8 mouse cellular contexts compared by ENCODE assay signal in genomic region chr13:55472132-55473022, GRCm38 (mm10). TPM values are rescaled to one million over a fixed set of nuclear protein-coding genes. Genes with fewer than 3 reads are reported as not detected.
A peak's percentile ranks its signal among the peaks of the same experiment; 100 is the strongest.
DNase-seq lines count a peak whose midpoint lies in the region; ATAC-seq and TF ChIP-seq lines count a peak whose summit lies in the region.

No protein-coding gene starts in this region.

- H3K4me3 ChIP-seq in embryonic facial prominence, embryonic 12.5 days = peak overlapping the region; percentile 52
- H3K4me3 ChIP-seq in hindbrain, embryonic 11.5 days (ENCODE audit: low read depth, low read length) = peak overlapping the region; percentile 49
- peak overlapping the region; percentile 58 for H3K4me3 ChIP-seq in limb, embryonic 11.5 days (ENCODE audit: low read depth, low read length)
- peak overlapping the region; percentile 49 for H3K4me3 ChIP-seq in midbrain, embryonic 16.5 days (ENCODE audit: low read depth, low read length)
- peak overlapping the region; percentile 61 for H3K4me3 ChIP-seq in stomach, postnatal 0 days (ENCODE audit: low read depth, low read length)

- TF ChIP-seq EP300 in stomach, postnatal 0 days (optimal IDR thresholded peaks at IDR 0.05) = no peak

- peak; percentile 61 for TF ChIP-seq CTCF in stomach, postnatal 0 days (IDR thresholded peaks at IDR 0.05; ENCODE audit: low read depth)

- H3K9me3 ChIP-seq in embryonic facial prominence, embryonic 12.5 days = no peaks in the 10 kb centered on the region
- no peaks in the 10 kb centered on the region for H3K9me3 ChIP-seq in hindbrain, embryonic 11.5 days (ENCODE audit: control insufficient read depth, low read length)
- no peaks in the 10 kb centered on the region for H3K9me3 ChIP-seq in limb, embryonic 11.5 days (ENCODE audit: control insufficient read depth, low read length)
- no peaks in the 10 kb centered on the region for H3K9me3 ChIP-seq in midbrain, embryonic 16.5 days (replicated peaks; ENCODE audit: control insufficient read depth, low read length, poor library complexity, severe bottlenecking)
- H3K9me3 ChIP-seq in stomach, postnatal 0 days (ENCODE audit: control insufficient read depth, low read length) = no peaks in the 10 kb centered on the region

- H3K4me2 ChIP-seq in embryonic facial prominence, embryonic 12.5 days (replicated peaks) = peak overlapping the region; percentile 99
- H3K4me2 ChIP-seq in hindbrain, embryonic 11.5 days (replicated peaks; ENCODE audit: low read depth, low read length) = peak overlapping the region; percentile 99
- H3K4me2 ChIP-seq in limb, embryonic 11.5 days (ENCODE audit: low read depth, severe bottlenecking) = peak overlapping the region; percentile 100
- peak overlapping the region; percentile 99 for H3K4me2 ChIP-seq in midbrain, embryonic 16.5 days (ENCODE audit: low read length)
- peak overlapping the region; percentile 100 for H3K4me2 ChIP-seq in stomach, postnatal 0 days (replicated peaks; ENCODE audit: low read depth)

- H3K9ac ChIP-seq in embryonic facial prominence, embryonic 12.5 days = peak overlapping the region; percentile 72
- peak overlapping the region; percentile 83 for H3K9ac ChIP-seq in hindbrain, embryonic 11.5 days (ENCODE audit: low read depth, low read length)
- H3K9ac ChIP-seq in limb, embryonic 11.5 days (ENCODE audit: low read length) = peak overlapping the region; percentile 80
- peak overlapping the region; percentile 79 for H3K9ac ChIP-seq in midbrain, embryonic 16.5 days (ENCODE audit: low read depth, low read length)
- H3K9ac ChIP-seq in stomach, postnatal 0 days (ENCODE audit: low read length) = peak overlapping the region; percentile 64

- ATAC-seq in embryonic facial prominence, embryonic 12.5 days (ENCODE audit: insufficient number of reproducible peaks, insufficient read depth, low FRiP score, low TSS enrichment) = peak; percentile 35
- ATAC-seq in hindbrain, embryonic 11.5 days (ENCODE audit: low FRiP score) = peak; percentile 48
- peak; percentile 17; the same call in 1 of the 2 replicates for ATAC-seq in limb, embryonic 11.5 days (ENCODE audit: insufficient number of reproducible peaks, low FRiP score, low TSS enrichment, low read depth)
- peak; percentile 50 for ATAC-seq in midbrain, embryonic 16.5 days
- ATAC-seq in stomach, postnatal 0 days (ENCODE audit: low FRiP score, low TSS enrichment) = peak; percentile 52

- peak; percentile 57 for DNase-seq in kidney, adult 18-20 months
- no peak for DNase-seq in kidney, adult 9 months
- peak; percentile 62 for DNase-seq in adrenal gland, postnatal 10 days
- DNase-seq in hindbrain, embryonic 11.5 days (ENCODE audit: low spot score) = peak; percentile 82
- DNase-seq in limb, embryonic 11.5 days (ENCODE audit: low spot score) = peak; percentile 77
- DNase-seq in stomach, postnatal 0 days (ENCODE audit: low spot score) = peak; percentile 69

- peak overlapping the region; percentile 77 for H3K27ac ChIP-seq in embryonic facial prominence, embryonic 12.5 days
- peak overlapping the region; percentile 89 for H3K27ac ChIP-seq in hindbrain, embryonic 11.5 days (ENCODE audit: low read depth, low read length)
- peak overlapping the region; percentile 80 for H3K27ac ChIP-seq in limb, embryonic 11.5 days (replicated peaks; ENCODE audit: low read depth, low read length)
- H3K27ac ChIP-seq in midbrain, embryonic 16.5 days (ENCODE audit: low read length) = peak overlapping the region; percentile 86
- H3K27ac ChIP-seq in stomach, postnatal 0 days (replicated peaks) = peak overlapping the region; percentile 30; the same call in 1 of the 2 replicates

- H3K4me1 ChIP-seq in embryonic facial prominence, embryonic 12.5 days = peaks cover 25% of the 10 kb centered on the region
- peaks cover 42% of the 10 kb centered on the region for H3K4me1 ChIP-seq in hindbrain, embryonic 11.5 days (replicated peaks; ENCODE audit: control insufficient read depth, insufficient read depth, low read length)
- H3K4me1 ChIP-seq in limb, embryonic 11.5 days (ENCODE audit: control insufficient read depth, insufficient read depth, low read length) = peaks cover 15% of the 10 kb centered on the region; the same call in 1 of the 2 replicates
- H3K4me1 ChIP-seq in midbrain, embryonic 16.5 days (ENCODE audit: control insufficient read depth, insufficient read depth, low read length) = peaks cover 66% of the 10 kb centered on the region
- H3K4me1 ChIP-seq in stomach, postnatal 0 days (replicated peaks; ENCODE audit: control insufficient read depth, insufficient read depth) = no peaks in the 10 kb centered on the region

- no peaks in the 10 kb centered on the region; the same call in 1 of the 2 replicates for H3K27me3 ChIP-seq in embryonic facial prominence, embryonic 12.5 days
- 0 out of 2 replicates have a peak, but pooled peaks cover 3% of the 10 kb centered on the region for H3K27me3 ChIP-seq in hindbrain, embryonic 11.5 days (ENCODE audit: control insufficient read depth, insufficient read depth, low read length)
- no peaks in the 10 kb centered on the region for H3K27me3 ChIP-seq in limb, embryonic 11.5 days (ENCODE audit: control insufficient read depth, insufficient read depth, low read length)
- H3K27me3 ChIP-seq in midbrain, embryonic 16.5 days (ENCODE audit: control insufficient read depth, insufficient read depth, low read depth, low read length) = no peaks in the 10 kb centered on the region
- H3K27me3 ChIP-seq in stomach, postnatal 0 days (ENCODE audit: control insufficient read depth, insufficient read depth, low read length) = no peaks in the 10 kb centered on the region

- peaks cover 34% of the 10 kb centered on the region for H3K36me3 ChIP-seq in embryonic facial prominence, embryonic 12.5 days
- H3K36me3 ChIP-seq in hindbrain, embryonic 11.5 days (ENCODE audit: control insufficient read depth, insufficient read depth, low read length) = peaks cover 13% of the 10 kb centered on the region
- H3K36me3 ChIP-seq in limb, embryonic 11.5 days (ENCODE audit: control insufficient read depth, insufficient read depth, low read length) = peaks cover 19% of the 10 kb centered on the region
- H3K36me3 ChIP-seq in midbrain, embryonic 16.5 days (ENCODE audit: control insufficient read depth, insufficient read depth, low read length) = peaks cover 24% of the 10 kb centered on the region
- peaks cover 2% of the 10 kb centered on the region; the same call in 1 of the 2 replicates for H3K36me3 ChIP-seq in stomach, postnatal 0 days (ENCODE audit: control insufficient read depth, insufficient read depth, low read length)

- WGBS in embryonic facial prominence, embryonic 12.5 days = under 1% methylated on average over 103 of the region's 103 CpGs
- WGBS in hindbrain, embryonic 11.5 days = under 1% methylated on average over 82 of the region's 103 CpGs
- under 1% methylated on average over 102 of the region's 103 CpGs for WGBS in limb, embryonic 11.5 days
- WGBS in midbrain, embryonic 16.5 days = under 1% methylated on average over 77 of the region's 103 CpGs
- 2% methylated on average over 94 of the region's 103 CpGs for WGBS in stomach, postnatal 0 days

RNA-seq across cellular contexts. Expression of gene Prr7, which starts 8.3 kb away (rescaled TPM):
- total RNA-seq in adrenal gland, postnatal 10 days (2021) = 1 to 10 TPM; 3.7 to 4.2 TPM
- 1.1 and 1.3 TPM in 2 replicates for polyA plus RNA-seq in embryonic facial prominence, embryonic 12.5 days (2016; fragmentation: Nextera tagmentation; extraction: Ambion mirVana)
- polyA plus RNA-seq in hindbrain, embryonic 11.5 days (2014; fragmentation: Nextera tagmentation; extraction: Ambion mirVana) = 2.4 and 2.5 TPM in 2 replicates
- 1.1 and 1.6 TPM in 2 replicates for polyA plus RNA-seq in limb, embryonic 11.5 days (2014; fragmentation: Nextera tagmentation; extraction: Ambion mirVana)
- 5.0 and 5.6 TPM in 2 replicates for polyA plus RNA-seq in midbrain, embryonic 16.5 days (2015; fragmentation: Nextera tagmentation; extraction: Ambion mirVana)
- polyA plus RNA-seq in stomach, postnatal 0 days (2015; fragmentation: Nextera tagmentation; extraction: Ambion mirVana) = 0.13 and 0.28 TPM in 2 replicates

RNA-seq across cellular contexts. Expression of gene Dbn1, which starts 15.5 kb away (rescaled TPM):
- total RNA-seq in adrenal gland, postnatal 10 days (2021) = 10 to 100 TPM; 32.1 to 41.6 TPM
- polyA plus RNA-seq in embryonic facial prominence, embryonic 12.5 days (2016; fragmentation: Nextera tagmentation; extraction: Ambion mirVana) = 383 and 387 TPM in 2 replicates
- 277 and 314 TPM in 2 replicates for polyA plus RNA-seq in hindbrain, embryonic 11.5 days (2014; fragmentation: Nextera tagmentation; extraction: Ambion mirVana)
- 299 and 318 TPM in 2 replicates for polyA plus RNA-seq in limb, embryonic 11.5 days (2014; fragmentation: Nextera tagmentation; extraction: Ambion mirVana)
- 617 and 675 TPM in 2 replicates for polyA plus RNA-seq in midbrain, embryonic 16.5 days (2015; fragmentation: Nextera tagmentation; extraction: Ambion mirVana)
- 39.3 and 40.4 TPM in 2 replicates for polyA plus RNA-seq in stomach, postnatal 0 days (2015; fragmentation: Nextera tagmentation; extraction: Ambion mirVana)

RNA-seq across cellular contexts. Expression of gene Grk6, which starts 27.5 kb away (rescaled TPM):
- total RNA-seq in adrenal gland, postnatal 10 days (2021) = 10 to 100 TPM; 40.2 to 47.0 TPM
- 68.3 and 73.0 TPM in 2 replicates for polyA plus RNA-seq in embryonic facial prominence, embryonic 12.5 days (2016; fragmentation: Nextera tagmentation; extraction: Ambion mirVana)
- 37.6 and 52.3 TPM in 2 replicates for polyA plus RNA-seq in hindbrain, embryonic 11.5 days (2014; fragmentation: Nextera tagmentation; extraction: Ambion mirVana)
- 60.4 and 68.2 TPM in 2 replicates for polyA plus RNA-seq in limb, embryonic 11.5 days (2014; fragmentation: Nextera tagmentation; extraction: Ambion mirVana)
- 28.3 and 31.8 TPM in 2 replicates for polyA plus RNA-seq in midbrain, embryonic 16.5 days (2015; fragmentation: Nextera tagmentation; extraction: Ambion mirVana)
- 17.7 and 19.0 TPM in 2 replicates for polyA plus RNA-seq in stomach, postnatal 0 days (2015; fragmentation: Nextera tagmentation; extraction: Ambion mirVana)

RNA-seq across cellular contexts. Expression of gene Pdlim7, which starts 41.1 kb away (rescaled TPM):
- total RNA-seq in adrenal gland, postnatal 10 days (2021) = 10 to 100 TPM; 31.6 to 39.4 TPM
- polyA plus RNA-seq in embryonic facial prominence, embryonic 12.5 days (2016; fragmentation: Nextera tagmentation; extraction: Ambion mirVana) = 172 and 182 TPM in 2 replicates
- 135 and 152 TPM in 2 replicates for polyA plus RNA-seq in hindbrain, embryonic 11.5 days (2014; fragmentation: Nextera tagmentation; extraction: Ambion mirVana)
- polyA plus RNA-seq in limb, embryonic 11.5 days (2014; fragmentation: Nextera tagmentation; extraction: Ambion mirVana) = 154 and 155 TPM in 2 replicates
- 156 and 158 TPM in 2 replicates for polyA plus RNA-seq in midbrain, embryonic 16.5 days (2015; fragmentation: Nextera tagmentation; extraction: Ambion mirVana)
- 174 and 193 TPM in 2 replicates for polyA plus RNA-seq in stomach, postnatal 0 days (2015; fragmentation: Nextera tagmentation; extraction: Ambion mirVana)

RNA-seq across cellular contexts. Expression of gene F12, which starts 45.8 kb away (rescaled TPM):
- 100 to 1,000 TPM in 1 of 2 experiments, 10 to 100 TPM in 1; 39.7 to 101 TPM for total RNA-seq in adrenal gland, postnatal 10 days (2021)
- polyA plus RNA-seq in embryonic facial prominence, embryonic 12.5 days (2016; fragmentation: Nextera tagmentation; extraction: Ambion mirVana) = 0.08 and 0.11 TPM in 2 replicates
- 0.28 TPM in 1 of 2 replicates, not detected in the other for polyA plus RNA-seq in hindbrain, embryonic 11.5 days (2014; fragmentation: Nextera tagmentation; extraction: Ambion mirVana)
- 0.17 TPM in 1 of 2 replicates, not detected in the other for polyA plus RNA-seq in limb, embryonic 11.5 days (2014; fragmentation: Nextera tagmentation; extraction: Ambion mirVana)
- 0.31 TPM in 1 of 2 replicates, not detected in the other for polyA plus RNA-seq in midbrain, embryonic 16.5 days (2015; fragmentation: Nextera tagmentation; extraction: Ambion mirVana)
- 0.41 and 0.68 TPM in 2 replicates for polyA plus RNA-seq in stomach, postnatal 0 days (2015; fragmentation: Nextera tagmentation; extraction: Ambion mirVana)

Comparison
In these comparisons a context has a peak if more than half of its experiments do, and no peak if none do; other contexts are left out.
1. H3K27ac ChIP-seq: peak in every context shown above with its lines; median percentile 89 in hindbrain, embryonic 11.5 days; 86 in midbrain, embryonic 16.5 days; 80 in limb, embryonic 11.5 days; 77 in embryonic facial prominence, embryonic 12.5 days; 30 in stomach, postnatal 0 days.